Mouse (Mus musculus) heart, postnatal 0 days (tissue): ENCODE measurements around the gene Olfr543.

Experiments
- CTCF ChIP-seq: IDR thresholded peaks from 2 replicates; pipeline ENCODE4 v1.5.1; 2016; ENCODE audit warnings: antibody characterized with exemption, control low read depth, low read depth
- EP300 ChIP-seq: IDR thresholded peaks from 2 replicates; pipeline ENCODE4 v1.6.1; 2016; ENCODE audit warnings: antibody characterized with exemption, low read depth

GRCm38 (mm10) chr7:102483665-102484064 is 2.2 kb upstream of the Olfr543 start:
- TF ChIP-seq EP300: no peak
- TF ChIP-seq CTCF: no peak
